Mouse (Mus musculus) spleen, postnatal 36 days (tissue): ENCODE measurements around the gene Ndel1.
"Not testable (repeated sequence)": the region's sequence is repeated elsewhere in the genome, so short reads cannot be mapped to it uniquely, and the experiment has no call there.

ENCODE experiments used
- DNase-seq, 2 experiments: peaks; one replicate each; pipeline ENCODE4 v3.0.0; 2022; ENCODE audit warnings: low spot score in 2 of 2, mixed read lengths in 1 of 2

Ndel1 gene

DNA sequence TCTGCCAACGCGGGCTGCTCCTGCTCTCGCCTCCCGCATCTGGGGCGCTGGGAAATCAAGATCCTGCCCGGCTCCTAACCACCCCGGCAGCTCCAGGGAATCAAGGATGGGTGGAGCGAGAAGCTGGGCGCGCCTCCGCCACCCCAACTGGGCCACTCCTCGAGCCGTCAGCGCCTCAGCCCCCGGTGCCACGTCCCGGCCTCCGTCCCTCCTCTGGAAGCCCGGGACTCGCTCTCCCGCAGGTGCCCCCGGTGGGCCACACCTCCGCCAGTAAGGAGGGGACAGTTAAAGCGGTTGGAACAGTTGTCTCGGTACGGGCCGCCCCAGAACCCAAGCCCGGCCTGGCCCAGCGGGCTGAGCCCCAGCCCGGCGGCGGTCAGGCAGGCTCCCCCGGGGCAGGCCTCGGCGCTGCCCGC lies 19.2 kb downstream of the Ndel1 start:
- DNase-seq = peak; percentile 53 to 64

DNA sequence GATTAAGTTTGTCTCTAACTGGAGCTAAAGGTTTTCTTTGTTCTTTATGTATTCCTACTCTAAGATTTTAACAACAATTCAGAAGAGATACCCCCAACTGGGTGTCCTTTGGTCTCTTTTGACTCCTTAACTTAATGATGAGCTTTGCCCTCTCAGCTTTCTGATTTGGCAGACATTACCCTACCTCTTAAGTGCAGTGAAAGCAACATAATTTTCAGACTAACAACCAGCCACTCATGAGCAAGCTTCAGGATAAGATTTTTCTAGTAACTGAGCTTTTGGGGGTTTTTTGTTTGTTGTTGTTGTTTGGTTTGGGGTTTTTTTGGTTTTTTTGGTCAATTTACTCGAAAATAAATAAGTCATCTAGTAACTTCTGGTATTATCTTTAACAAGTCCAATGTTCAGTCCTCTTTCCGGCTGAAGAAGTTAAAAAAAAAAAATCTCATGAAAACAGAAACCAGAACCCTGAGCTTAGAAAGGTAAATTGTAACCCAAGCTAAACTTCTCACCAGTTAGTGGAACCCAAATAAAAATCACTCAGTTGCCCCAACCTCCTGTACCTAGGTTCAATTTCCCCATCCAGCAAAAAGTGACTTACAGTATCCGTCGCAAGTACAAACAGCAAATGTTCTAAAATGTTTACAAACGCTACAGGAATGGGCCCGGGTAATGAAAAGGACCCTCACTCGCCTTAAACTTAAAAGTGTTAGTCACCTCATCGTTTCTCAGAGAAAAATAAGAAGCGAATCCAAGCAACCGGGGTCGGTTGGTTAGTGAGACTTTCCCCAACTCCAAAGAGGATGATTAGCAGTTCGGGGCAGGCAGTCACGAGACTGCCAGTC lies 19.8 kb downstream of the Ndel1 start:
- no peak for DNase-seq

DNA sequence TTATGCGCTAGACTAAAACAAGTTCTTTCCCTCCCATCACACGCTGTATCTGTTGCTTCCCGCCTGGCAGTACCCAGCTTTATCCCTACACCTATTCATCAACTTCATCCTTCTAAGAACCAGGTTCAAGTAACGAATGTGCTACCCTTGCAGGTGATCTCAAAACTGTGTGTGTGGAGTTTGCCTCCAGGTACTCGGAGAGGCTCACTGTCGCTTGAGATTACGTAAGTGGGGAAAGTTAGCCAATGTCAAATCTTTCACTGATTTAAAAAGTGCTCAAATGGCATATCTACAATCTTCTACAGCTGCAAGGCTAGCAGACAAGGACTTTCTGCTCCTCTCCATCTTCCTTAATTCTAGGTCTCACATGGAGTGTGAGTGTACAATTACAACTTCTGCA lies 20.8 kb downstream of the Ndel1 start:
- DNase-seq = no peak

DNA sequence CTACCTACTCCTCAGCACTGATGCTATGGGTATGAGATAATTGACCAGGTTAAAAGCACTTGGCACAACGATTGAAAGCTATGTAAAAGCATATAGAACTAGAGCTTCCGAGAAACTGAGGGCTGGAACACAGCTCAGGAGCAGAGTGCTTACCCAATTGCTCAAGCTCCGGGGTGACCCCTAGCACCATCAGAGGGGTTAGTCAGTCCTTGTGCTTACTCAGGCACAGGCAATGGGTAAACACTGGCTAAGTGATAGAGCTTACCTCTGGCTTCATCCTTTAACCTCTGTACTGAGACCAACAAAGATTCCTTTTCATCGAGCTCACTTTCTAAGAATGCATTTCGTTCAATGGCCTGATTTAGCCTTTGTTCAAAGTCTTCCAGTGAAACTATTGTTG lies 32.1 kb downstream of the Ndel1 start:
- DNase-seq = no peak

DNA sequence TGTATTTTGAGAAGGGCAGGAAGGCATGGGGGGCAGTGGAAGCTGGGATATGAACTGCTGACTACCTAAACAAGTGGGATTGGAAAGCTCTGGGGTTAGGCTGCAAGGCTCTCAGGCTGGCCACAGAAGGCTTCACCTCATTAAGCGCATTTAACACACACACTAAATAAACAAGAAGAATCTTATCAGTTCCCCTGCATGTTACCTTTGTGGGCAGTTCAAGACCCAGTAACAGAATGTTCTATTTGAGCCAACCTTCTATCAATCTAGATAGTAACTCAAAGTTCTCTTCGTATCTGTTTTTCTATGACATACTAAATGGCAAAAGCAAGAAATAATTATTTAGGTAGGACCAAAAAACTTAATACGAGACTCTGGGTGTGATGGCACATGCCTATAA lies 36.6 kb downstream of the Ndel1 start:
- DNase-seq = no peak

DNA sequence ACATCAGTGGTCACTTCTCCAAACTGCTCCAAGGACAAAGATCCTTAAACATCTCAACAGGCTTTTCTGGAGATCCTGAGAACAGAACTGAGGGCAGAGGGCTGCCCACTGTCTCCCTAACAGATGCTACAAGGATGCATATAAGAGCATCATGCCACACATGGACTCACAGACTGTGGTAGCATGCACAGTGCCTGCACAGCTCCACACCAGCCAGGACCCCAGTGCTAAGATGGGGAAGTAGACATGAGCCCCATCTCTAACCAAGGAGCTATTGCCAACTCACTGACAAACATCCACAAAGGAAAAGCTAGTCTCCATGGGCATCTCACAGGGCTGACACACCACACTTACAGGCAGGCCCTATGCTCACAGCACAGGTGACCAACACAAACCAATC lies 38.1 kb downstream of the Ndel1 start:
- DNase-seq = no peak

DNA sequence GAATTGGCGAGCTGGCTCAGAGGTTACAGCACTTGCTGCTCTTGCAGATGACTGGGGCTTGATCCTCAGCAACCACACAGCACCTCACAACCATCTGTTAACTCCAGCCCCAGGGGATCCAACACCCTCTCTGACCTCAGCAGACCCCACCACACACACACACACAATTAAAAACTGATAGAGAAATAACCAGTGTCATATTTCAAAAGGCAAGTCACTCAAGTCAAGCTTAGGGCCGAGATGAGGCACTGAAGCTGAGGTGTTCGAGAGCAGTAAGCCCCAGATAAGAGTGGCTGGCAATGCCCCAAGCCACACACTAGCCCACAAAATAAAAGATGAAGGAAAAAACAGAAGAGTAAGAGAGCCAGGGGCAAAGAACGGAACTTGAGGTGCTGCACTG lies 38.9 kb downstream of the Ndel1 start:
- peak in 1 of 2 experiments; percentile 11 for DNase-seq

DNA sequence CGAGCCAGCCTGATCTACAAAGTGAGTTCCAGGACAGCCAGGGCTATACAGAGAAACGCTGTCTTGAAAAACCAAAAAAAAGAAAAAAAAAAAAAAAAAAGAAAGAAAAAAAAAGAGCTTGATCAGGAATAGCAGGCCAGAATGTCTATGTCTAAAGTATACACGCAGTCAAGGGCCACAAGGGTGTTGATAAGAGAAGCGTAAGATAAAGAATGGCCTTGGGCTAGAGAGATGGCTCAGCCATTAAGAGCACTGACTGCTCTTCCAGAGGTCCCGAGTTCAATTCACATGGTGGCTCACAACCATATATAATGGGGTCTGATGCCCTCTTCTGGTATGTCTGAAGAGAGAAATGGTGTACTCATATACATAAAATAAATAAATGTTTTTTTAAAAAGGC lies 40.1 kb downstream of the Ndel1 start:
- not testable (repeated sequence) for DNase-seq

DNA sequence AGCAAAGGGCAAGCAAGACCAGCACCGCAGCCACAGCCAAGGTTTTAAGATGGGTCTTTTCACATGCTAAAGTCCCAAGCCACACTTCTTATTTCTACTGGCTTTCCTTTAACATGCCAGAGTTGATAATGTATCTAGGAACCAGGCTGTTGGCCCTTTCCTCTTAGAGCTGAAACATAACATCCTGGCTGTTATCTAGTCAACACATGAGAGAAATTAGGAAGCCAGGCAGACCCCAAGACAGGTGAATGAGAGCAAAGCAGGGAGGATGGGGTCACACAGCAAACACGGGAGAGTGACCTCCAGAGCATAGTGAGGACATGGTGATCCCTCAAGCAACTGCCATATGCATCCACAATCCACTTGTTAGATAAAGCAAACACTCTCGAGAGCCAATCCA lies 44.9 kb downstream of the Ndel1 start:
- no peak for DNase-seq

DNA sequence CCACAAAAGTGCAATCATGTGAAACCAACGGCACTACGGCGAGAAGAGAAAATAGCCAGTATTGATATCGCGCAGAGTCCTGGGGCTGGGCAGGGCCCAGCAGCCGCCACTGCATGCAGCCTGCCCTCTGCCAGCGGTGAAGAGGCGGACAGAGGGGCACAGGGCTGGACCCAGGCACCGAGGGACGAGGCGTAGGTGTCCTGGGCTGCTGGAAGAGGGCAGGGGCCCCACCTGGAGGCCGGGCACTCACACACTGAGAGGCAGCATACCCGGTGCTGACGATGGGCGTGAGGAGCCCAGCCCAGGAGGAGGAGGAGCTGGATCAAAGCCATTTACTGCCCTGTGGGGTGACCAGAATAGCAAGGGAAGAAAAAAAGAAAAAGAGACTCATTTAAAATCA lies 49.3 kb downstream of the Ndel1 start:
- DNase-seq = no peak

DNA sequence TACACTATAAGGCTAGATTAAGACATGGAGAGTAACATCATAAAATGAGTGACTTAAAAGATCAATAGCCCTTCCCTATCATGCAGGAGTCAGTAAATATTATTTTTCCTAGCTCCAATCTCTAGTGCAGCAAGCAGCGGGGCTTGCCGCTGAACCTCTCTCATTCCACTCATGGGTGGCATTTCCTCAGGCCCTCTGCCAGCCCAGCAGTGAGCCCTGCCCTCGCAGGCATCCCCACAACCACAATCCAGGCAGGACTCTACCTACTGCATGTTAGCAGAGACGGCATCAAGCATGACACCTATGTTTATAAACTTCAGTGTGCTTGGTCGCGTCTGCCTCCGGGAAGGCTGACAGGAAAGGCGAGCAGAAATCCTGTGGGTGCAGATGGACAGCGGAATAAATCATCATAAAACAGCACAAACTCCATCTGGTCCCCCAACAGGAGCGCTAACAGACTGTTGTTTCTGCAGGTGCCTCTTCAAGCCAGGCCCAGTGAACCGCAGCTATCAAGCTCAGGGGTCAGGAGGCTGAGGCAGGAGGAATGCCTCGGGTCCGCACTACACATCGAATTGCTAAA lies 52.3 kb downstream of the Ndel1 start:
- DNase-seq = no peak

DNA sequence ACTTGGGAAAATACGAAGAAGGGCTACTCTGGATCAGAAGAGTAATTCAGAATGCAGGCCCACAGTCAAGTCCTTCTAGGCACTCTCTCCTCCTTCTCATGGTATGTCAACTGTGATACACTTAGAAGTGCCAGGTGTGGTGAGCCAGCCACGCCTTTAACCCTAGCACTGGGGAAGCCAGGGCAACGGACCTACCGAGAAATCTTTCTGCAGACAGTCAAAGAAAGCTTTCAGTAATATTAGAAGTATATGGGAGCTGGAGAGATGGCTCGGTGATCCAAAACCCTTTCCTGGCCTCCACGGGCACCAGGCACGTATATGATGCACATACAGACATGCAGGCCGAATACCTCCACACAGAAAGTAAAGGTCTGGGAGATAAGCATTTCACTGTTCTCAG lies 53.2 kb downstream of the Ndel1 start:
- no peak for DNase-seq

DNA sequence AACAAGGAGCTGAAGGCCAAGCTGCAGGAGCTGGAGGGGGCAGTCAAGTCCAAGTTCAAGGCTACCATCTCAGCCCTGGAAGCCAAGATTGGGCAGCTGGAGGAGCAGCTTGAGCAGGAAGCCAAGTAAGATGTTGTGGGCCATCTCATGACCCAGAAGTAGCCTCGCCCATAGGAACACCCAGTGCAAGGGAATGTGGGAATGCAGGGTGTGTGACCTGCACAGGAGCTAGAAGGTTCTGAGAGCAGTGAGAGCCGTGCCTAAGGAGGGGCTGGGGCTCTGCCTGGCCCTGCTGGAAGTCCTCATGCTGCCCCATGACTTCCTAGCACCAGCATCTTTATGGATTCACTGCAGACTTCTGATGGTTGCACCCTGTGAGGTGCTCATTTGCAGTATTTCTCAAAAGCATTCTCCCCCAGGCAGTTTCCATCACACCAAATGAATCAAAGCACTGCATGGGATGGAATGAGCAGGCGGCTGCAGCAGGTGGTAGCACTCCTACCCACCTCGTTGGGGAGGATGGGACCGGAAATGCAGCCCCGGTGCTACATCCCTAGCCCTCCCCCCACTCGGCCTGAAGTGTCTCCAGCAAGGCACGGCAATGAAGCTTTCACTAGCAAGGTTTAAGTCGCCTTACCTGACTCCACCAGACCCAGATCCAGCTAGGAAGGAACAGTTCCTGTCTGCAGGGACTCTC lies 59.6 kb downstream of the Ndel1 start:
- no peak for DNase-seq

DNA sequence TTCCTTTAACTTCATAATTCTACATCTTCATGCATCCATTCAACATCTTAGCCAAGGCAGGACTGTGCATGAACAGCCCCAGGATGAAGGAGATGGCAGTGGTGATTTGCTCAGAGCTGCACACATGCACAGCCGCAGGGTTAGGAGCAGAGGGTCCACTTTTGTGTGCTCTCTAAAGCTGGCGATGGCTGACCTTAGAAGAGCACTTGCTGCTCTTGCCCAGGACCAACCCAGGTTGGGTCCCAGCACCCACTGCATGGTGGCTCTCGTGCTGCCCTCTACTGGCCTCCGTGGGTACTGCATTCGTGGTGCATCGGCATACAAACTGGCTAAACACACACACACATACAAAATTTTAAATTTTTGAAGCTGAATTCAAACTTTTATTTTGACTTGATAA lies 63.9 kb downstream of the Ndel1 start:
- peak; percentile 12 to 33 for DNase-seq

DNA sequence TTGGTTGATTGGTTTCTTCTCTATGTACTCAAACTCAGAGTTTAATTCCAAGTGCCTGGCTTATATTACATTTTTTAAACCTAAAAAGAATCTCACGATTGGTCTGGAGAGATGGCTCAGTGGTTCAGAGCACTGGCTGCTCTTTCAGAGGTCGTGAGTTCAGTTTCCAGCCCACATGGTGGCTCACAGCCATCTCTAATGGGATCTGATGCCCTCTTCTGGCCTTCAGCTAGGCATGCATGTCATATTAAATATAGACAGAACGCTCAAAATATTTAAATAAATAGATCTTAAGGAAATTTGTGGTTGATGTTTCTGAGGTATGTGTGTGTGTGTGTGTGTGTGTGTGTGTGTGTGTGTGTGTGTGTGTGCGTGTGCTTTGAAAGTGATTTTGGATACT lies 66.5 kb downstream of the Ndel1 start:
- DNase-seq = no peak

DNA sequence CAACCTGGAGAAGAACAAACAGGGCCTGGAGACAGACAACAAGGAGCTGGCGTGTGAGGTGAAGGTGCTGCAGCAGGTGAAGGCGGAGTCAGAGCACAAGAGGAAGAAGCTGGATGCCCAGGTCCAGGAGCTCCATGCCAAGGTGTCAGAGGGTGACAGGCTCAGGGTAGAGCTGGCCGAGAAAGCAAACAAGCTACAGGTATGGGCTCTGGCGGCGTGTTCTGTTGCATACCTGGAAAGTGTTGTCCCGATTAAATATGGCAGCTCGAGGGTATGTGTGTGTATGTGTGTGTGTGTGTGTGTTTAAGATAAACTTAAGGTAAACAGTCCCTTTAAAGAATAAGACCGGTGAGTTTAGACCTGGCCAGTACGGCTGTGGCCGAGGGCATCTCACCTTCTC lies 73.4 kb downstream of the Ndel1 start:
- DNase-seq = no peak

DNA sequence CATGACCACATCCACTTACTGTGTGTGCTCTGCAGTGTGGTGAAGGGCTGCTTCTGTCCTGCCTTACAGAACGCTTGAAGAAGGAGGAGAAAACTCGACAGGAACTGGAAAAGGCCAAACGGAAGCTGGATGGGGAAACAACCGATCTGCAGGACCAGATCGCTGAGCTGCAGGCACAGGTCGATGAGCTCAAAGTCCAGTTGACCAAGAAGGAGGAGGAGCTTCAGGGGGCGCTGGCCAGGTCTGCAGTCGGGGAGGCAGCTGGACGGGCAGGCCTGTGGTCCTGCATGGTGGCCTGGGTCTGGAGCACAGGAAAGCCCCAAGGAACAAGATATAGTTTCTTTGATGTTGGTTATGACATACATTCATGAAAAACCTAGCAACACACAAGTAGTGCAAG lies 79.9 kb downstream of the Ndel1 start:
- DNase-seq = no peak

DNA sequence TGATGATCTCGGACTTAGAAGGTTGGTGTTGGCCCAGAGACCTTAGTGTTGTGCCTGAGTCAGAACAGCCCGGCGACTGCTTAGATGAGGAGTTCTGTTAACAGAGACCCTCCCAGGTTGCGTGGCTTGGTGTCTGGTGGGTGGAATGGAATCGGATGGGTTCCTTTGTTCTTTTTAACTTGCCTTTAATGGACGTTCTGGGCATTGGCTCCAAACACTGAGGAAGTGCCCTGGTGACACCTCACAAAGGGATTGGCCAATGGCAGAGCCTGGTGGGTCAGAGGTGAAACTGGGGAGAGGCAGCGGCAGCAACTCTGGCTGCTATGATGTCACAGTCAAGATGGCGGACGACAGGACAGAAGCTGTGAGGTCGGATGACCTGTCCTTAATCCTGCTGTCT lies 80.9 kb downstream of the Ndel1 start:
- DNase-seq = no peak

DNA sequence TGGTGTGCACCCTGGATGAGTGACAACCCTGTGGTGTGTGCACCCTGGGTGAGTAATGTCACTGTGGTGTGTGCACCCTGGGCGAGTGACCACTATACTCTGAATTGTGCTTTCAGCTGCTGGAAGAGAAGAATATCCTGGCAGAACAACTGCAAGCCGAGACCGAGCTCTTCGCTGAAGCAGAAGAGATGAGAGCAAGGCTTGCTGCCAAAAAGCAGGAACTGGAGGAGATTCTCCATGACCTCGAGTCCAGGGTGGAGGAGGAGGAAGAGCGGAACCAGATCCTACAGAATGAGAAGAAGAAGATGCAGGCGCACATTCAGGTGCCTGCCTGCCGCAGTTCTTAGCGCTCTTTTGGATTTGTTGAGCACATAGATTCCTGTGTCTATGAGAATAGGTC lies 84.4 kb downstream of the Ndel1 start:
- DNase-seq = no peak

DNA sequence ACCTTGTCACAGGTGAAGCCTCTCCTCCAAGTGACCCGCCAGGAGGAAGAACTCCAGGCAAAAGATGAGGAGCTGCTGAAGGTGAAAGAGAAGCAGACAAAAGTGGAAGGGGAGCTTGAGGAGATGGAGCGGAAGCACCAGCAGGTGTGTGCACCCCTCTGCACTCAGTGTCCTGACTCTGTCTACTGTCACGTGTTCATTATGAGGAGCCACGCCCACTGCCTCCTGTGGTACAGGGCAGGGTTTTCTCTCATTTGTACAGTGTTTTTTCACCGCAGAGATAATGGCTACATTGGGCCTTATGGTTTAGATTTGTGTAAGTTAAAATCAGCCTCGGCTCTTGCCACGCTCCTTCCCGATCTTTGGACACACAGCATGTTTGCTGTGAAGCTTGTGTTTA lies 85.8 kb downstream of the Ndel1 start:
- DNase-seq = no peak

DNA sequence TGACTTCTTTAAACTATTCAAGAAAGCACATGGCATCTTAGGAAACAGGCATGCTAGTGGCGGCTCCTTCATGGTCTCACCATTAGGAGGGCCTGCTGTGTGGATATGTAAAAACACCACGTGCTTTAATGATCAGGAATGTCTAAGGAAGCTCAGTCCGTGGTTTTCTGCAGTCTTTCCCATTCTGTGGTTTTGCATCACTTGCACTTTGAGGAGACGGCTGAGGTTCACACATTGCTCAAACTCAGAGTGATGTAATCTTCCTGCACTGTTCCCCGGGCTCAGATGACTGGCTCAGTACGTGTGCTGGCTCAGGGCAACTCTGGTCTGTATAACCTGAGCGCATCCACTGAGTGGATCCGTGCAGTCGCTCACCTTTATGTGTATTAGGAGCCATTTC lies 89.3 kb downstream of the Ndel1 start:
- DNase-seq = no peak

DNA sequence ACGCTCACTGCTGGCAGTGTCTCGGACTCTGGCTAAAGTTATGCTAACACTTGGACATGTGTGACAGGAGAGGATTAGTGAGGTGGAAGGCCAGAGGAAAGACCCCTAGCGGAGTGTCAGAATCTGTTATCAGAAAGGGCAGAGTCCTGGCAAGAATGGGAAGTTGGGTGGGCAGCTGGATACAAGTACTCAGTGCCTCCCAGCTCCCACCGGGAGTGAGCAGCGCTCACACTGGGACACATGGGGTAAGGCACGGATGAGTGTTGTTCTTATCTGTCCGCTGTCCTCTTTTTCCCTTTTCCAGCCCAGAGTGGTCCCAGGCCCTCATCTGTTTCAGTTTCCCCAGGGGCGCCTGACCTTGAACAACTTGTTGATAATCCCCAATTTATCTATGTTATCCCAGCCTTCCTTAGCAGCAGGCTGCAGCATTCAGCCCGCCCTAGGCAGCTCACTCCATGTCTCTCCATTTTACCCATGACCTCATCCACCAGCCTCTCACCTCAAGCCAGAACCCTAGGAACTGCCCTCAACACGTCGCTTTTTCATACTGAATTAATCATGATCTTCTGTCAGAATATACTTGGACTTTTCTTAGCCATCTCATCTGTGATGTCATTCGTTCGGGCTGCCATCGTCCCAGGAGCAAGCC lies 91.1 kb downstream of the Ndel1 start:
- DNase-seq = no peak
